Mouse (Mus musculus): Measurements from ENCODE around the gene Stat6. TPM values are rescaled to one million over a fixed set of nuclear protein-coding genes. Genes with fewer than 3 reads are reported as not detected.

Stat6 gene
- polyA plus RNA-seq, 1 experiment: 70.2 TPM

GRCm38 (mm10) chr10:127663590-127663989 is 20.8 kb downstream of the Stat6 start:
- Histone ChIP-seq H3K4me3 (ENCODE audit: insufficient read depth, low read depth, low read length) (no peak overlapping the region), H3K27me3 (replicated peaks; ENCODE audit: control insufficient read depth, insufficient read depth, low read length) (no peaks in the 10 kb centered on the region), H3K36me3 (ENCODE audit: control insufficient read depth, insufficient read depth, low read length) (no peaks in the 10 kb centered on the region), H3K27ac (ENCODE audit: insufficient read depth, low read depth, low read length) (no peak overlapping the region), H3K4me1 (ENCODE audit: control insufficient read depth, insufficient read depth, low read length) (peaks cover 24% of the 10 kb centered on the region)
- TF ChIP-seq CTCF (conservative IDR thresholded peaks at IDR 0.05; ENCODE audit: insufficient read depth, insufficient read length, low read depth, low read length): no peak
- no peak for TF ChIP-seq POLR2A (IDR thresholded peaks at IDR 0.05; ENCODE audit: low read depth, low read length)
- WGBS: 45% methylated on average over 5 of the region's 5 CpGs
- DNase-seq: peak; percentile 27

- Histone ChIP-seq H3K27ac (ENCODE audit: insufficient read depth, low read depth, low read length) (no peak overlapping the region), H3K36me3 (ENCODE audit: control insufficient read depth, insufficient read depth, low read length) (no peaks in the 10 kb centered on the region), H3K27me3 (replicated peaks; ENCODE audit: control insufficient read depth, insufficient read depth, low read length) (no peaks in the 10 kb centered on the region), H3K4me1 (ENCODE audit: control insufficient read depth, insufficient read depth, low read length) (peaks cover 27% of the 10 kb centered on the region), H3K4me3 (ENCODE audit: insufficient read depth, low read depth, low read length) (no peak overlapping the region)
- 69% methylated on average over 16 of the region's 16 CpGs for WGBS
- TF ChIP-seq POLR2A (IDR thresholded peaks at IDR 0.05; ENCODE audit: low read depth, low read length) (no peak), CTCF (conservative IDR thresholded peaks at IDR 0.05; ENCODE audit: insufficient read depth, insufficient read length, low read depth, low read length) (no peak)
- DNase-seq: no peak
Observed at GRCm38 (mm10) chr10:127664166-127664565, 21.4 kb downstream of the Stat6 start.

- Histone ChIP-seq H3K4me3 (ENCODE audit: insufficient read depth, low read depth, low read length) (no peak overlapping the region), H3K27ac (ENCODE audit: insufficient read depth, low read depth, low read length) (no peak overlapping the region), H3K4me1 (ENCODE audit: control insufficient read depth, insufficient read depth, low read length) (peaks cover 27% of the 10 kb centered on the region), H3K36me3 (ENCODE audit: control insufficient read depth, insufficient read depth, low read length) (no peaks in the 10 kb centered on the region), H3K27me3 (replicated peaks; ENCODE audit: control insufficient read depth, insufficient read depth, low read length) (no peaks in the 10 kb centered on the region)
- TF ChIP-seq CTCF (conservative IDR thresholded peaks at IDR 0.05; ENCODE audit: insufficient read depth, insufficient read length, low read depth, low read length): no peak
- TF ChIP-seq POLR2A (IDR thresholded peaks at IDR 0.05; ENCODE audit: low read depth, low read length): no peak
- no peak for DNase-seq
- 50% methylated on average over 13 of the region's 13 CpGs for WGBS
Observed at GRCm38 (mm10) chr10:127664891-127665290, 22.1 kb downstream of the Stat6 start.

GRCm38 (mm10) chr10:127665366-127666181 is 22.8 kb downstream of the Stat6 start:
- Histone ChIP-seq H3K36me3 (ENCODE audit: control insufficient read depth, insufficient read depth, low read length) (no peaks in the 10 kb centered on the region), H3K4me3 (ENCODE audit: insufficient read depth, low read depth, low read length) (peak overlapping the region; percentile 89), H3K27ac (ENCODE audit: insufficient read depth, low read depth, low read length) (peak overlapping the region; percentile 91), H3K4me1 (ENCODE audit: control insufficient read depth, insufficient read depth, low read length) (peaks cover 27% of the 10 kb centered on the region), H3K27me3 (replicated peaks; ENCODE audit: control insufficient read depth, insufficient read depth, low read length) (no peaks in the 10 kb centered on the region)
- TF ChIP-seq POLR2A (IDR thresholded peaks at IDR 0.05; ENCODE audit: low read depth, low read length) (no peak), CTCF (conservative IDR thresholded peaks at IDR 0.05; ENCODE audit: insufficient read depth, insufficient read length, low read depth, low read length) (no peak)
- WGBS: 23% methylated on average over 14 of the region's 14 CpGs
- peak; percentile 26 for DNase-seq

- no peak for TF ChIP-seq CTCF (conservative IDR thresholded peaks at IDR 0.05; ENCODE audit: insufficient read depth, insufficient read length, low read depth, low read length)
- peak; percentile 45 for TF ChIP-seq POLR2A (IDR thresholded peaks at IDR 0.05; ENCODE audit: low read depth, low read length)
- peak within 1 kb of the TSS; percentile 97 for H3K27ac ChIP-seq (ENCODE audit: insufficient read depth, low read depth, low read length)
- peak within 1 kb of the TSS; percentile 89 for H3K4me3 ChIP-seq (ENCODE audit: insufficient read depth, low read depth, low read length)
- DNase-seq: peak; percentile 93
- 1% methylated on average over 64 of the region's 73 CpGs for WGBS
- peaks cover 19% of the 10 kb centered on the region for H3K4me1 ChIP-seq (ENCODE audit: control insufficient read depth, insufficient read depth, low read length)
- no peaks in the 10 kb centered on the region for H3K27me3 ChIP-seq (replicated peaks; ENCODE audit: control insufficient read depth, insufficient read depth, low read length)
- H3K36me3 ChIP-seq (ENCODE audit: control insufficient read depth, insufficient read depth, low read length): no peaks in the 10 kb centered on the region
Observed at GRCm38 (mm10) chr10:127666501-127667268, 23.9 kb downstream of the Stat6 start, which contains the start of gene Nemp1. TSS of gene Nemp1 (plus strand) at chr10:127666901.

- peak; percentile 95 for DNase-seq
- Histone ChIP-seq H3K4me3 (ENCODE audit: insufficient read depth, low read depth, low read length) (peak overlapping the region; percentile 89), H3K4me1 (ENCODE audit: control insufficient read depth, insufficient read depth, low read length) (peaks cover 18% of the 10 kb centered on the region), H3K36me3 (ENCODE audit: control insufficient read depth, insufficient read depth, low read length) (no peaks in the 10 kb centered on the region), H3K27ac (ENCODE audit: insufficient read depth, low read depth, low read length) (peak overlapping the region; percentile 97), H3K27me3 (replicated peaks; ENCODE audit: control insufficient read depth, insufficient read depth, low read length) (no peaks in the 10 kb centered on the region)
- WGBS: 2% methylated on average over 35 of the region's 35 CpGs
- TF ChIP-seq CTCF (conservative IDR thresholded peaks at IDR 0.05; ENCODE audit: insufficient read depth, insufficient read length, low read depth, low read length): no peak
- TF ChIP-seq POLR2A (IDR thresholded peaks at IDR 0.05; ENCODE audit: low read depth, low read length): peak; percentile 14
Observed at GRCm38 (mm10) chr10:127667269-127668092, 24.7 kb downstream of the Stat6 start.

Measured in kidney, adult 2 months (tissue).